Mouse (Mus musculus): ENCODE results near the gene Pigl. TPM values are rescaled to one million over a fixed set of nuclear protein-coding genes. Genes with fewer than 3 reads are reported as not detected.
A peak's percentile ranks its signal among the peaks of the same experiment; 100 is the strongest.

Gene Pigl
- total RNA-seq, 2 experiments from 2014 or later: 2.7 to 3.6 TPM

- intact Hi-C loops (cut with DNase I): no loop called here
- no peak for DNase-seq
These were observed 95.4 kb downstream of the Pigl start for GRCm38 (mm10) chr11:62553633-62554032.

- DNase-seq: no peak
- intact Hi-C loops (cut with DNase I): no loop called here
These were observed 96.0 kb downstream of the Pigl start for GRCm38 (mm10) chr11:62554163-62554855.

- no peak for DNase-seq
- intact Hi-C loops (cut with DNase I): no loop called here
These were observed 96.8 kb downstream of the Pigl start for GRCm38 (mm10) chr11:62554934-62555517.

GRCm38 (mm10) chr11:62555896-62556412 lies 97.7 kb downstream of the Pigl start:
- DNase-seq: peak in 1 of 2 experiments; percentile 26
- intact Hi-C loops (cut with DNase I): loop anchor here (2.0 kb wide), 1 partner anchor 19 kb away; the partner anchor contains the start of gene Trpv2

DNA sequence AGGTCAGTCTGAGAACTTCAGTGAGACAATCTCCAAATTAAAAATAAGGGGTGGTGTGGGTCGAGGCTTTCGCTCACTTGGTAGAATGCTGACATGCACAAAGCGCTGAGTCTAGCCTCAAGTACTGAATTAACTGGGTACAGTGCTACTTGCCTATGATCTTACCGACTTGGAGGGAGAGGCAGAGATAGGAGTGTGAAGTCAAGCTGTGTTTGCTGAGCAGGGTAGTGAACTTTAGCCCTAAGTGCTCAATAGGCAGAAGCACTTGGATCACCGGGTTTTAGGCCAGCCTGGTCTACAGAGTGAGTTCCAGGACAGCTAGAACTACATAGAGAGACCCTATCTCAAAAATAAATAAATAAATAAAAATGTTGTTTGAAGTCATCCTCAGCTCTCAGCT lies 98.9 kb downstream of the Pigl start:
- DNase-seq: no peak
- intact Hi-C loops (cut with DNase I): loop anchor here (2.0 kb wide), 1 partner anchor 18 kb away; the partner anchor contains the start of gene Trpv2

DNA sequence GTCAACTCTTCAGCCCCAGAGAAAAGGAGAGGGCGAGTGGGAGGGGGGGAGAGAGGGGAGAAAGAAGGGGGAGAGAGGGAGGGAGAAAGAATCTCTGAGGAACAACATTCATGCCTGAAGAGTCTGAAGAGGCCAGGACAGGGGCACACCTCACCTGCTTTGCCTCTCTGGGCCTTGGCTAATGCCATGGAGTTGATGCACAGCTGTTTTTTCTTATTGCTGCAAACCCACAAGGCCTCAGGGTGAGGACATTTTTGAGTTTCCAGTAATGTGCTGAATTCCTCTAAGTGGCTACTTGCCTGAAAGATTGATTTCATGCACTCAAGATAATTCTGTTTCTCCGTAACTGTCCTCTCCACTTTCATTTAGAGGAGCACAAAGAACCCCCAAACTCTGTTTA lies 99.9 kb downstream of the Pigl start:
- no peak for DNase-seq
- intact Hi-C loops (cut with DNase I): no loop called here

DNA sequence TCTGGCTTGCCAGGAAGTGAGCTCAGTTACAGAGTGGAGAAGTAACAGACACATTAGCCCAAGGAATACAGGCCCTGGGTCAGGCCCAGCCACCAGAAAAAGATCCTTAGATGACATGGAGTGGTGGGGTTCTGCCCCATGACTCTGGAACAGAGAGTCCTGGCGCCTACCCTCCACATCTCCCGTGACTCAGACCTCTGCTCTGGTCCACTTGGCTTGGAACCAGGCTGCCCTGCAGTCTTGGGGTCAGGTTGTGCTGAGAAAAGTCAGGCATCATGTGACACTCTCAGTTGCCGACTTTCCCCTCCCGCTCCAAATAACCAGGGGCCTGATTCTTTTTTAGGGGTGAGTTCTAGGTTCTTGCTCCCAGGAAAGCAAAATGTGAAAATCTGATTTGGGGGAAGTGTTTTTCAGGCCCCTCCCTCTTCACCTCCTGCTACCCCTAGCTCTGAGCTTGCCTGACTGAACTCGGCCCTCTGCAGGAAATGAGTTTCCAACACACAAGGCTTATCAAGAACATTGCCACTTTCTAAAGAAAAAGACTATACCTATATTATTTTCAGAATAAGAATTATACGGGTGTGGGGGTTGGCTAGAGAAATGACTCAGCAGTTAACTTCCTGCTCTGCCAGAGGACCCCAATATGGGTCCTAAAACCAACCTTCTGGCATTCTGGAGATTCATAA lies 100.8 kb downstream of the Pigl start:
- DNase-seq: peak; percentile 58 to 70
- intact Hi-C loops (cut with DNase I): no loop called here

DNA sequence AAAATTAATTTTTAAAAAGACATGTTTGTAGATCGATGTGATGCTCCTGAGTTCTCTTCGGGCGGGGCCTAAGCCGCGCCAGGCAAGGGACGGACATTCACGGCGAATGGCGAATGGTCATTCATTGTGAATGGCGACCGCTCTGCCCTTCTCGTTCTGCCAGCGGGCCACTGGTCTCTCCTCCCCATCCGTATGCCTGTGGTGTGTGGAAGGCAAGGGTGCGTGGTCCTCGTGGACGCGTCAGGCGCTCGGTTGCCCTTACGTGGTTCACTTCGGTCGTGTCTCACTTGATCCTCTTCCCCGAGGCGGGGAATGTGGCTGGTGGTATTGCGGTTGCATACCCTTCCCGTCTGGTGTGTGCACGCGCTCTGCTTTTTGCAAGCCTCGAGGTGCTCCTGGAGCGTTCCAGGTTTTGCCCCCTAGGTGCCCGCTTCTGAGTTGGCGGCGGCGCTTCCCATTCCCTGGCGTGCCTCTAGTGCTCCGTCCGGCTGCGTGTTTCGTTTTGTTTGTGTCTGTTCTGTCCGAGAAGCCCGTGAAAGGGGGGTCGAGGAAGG lies 102.3 kb downstream of the Pigl start:
- intact Hi-C loops (cut with DNase I): no loop called here
- peak in 1 of 2 experiments; percentile 39 for DNase-seq

- DNase-seq: no peak
- intact Hi-C loops (cut with DNase I): no loop called here
These were observed 105.3 kb downstream of the Pigl start for GRCm38 (mm10) chr11:62563590-62563989.

Other genes with a start within 250 kb of the Pigl start
- gene Adora2b, start 209.5 kb upstream of the Pigl start, total RNA-seq (2021): 1 to 10 TPM in 1 of 2 experiments, under 1 TPM in 1; 0.91 to 1.4 TPM
- 10 to 100 TPM; 14.8 to 15.3 TPM for gene Zswim7, start 177.1 kb upstream of the Pigl start, total RNA-seq (2021)
- 10 to 100 TPM; 35.9 to 39.5 TPM for gene Ttc19, start 177.0 kb upstream of the Pigl start, total RNA-seq (2021)
- 100 to 1,000 TPM; 137 to 148 TPM for gene Ncor1, start 81 bp downstream of the Pigl start, total RNA-seq (2021)
- gene Cenpv, start 80.8 kb downstream of the Pigl start, total RNA-seq (2021): 10 to 100 TPM; 19.3 to 19.8 TPM
- gene Ubb, start 92.7 kb downstream of the Pigl start, total RNA-seq (2021): 100 to 1,000 TPM; 678 to 750 TPM
- gene Trpv2, start 116.0 kb downstream of the Pigl start, total RNA-seq (2021): 1 to 10 TPM; 4.3 to 4.5 TPM
- 10 to 100 TPM; 12.0 to 12.3 TPM for gene Lrrc75a, start 190.1 kb downstream of the Pigl start, total RNA-seq (2021)
- 10 to 100 TPM; 10.8 to 15.8 TPM for gene Mmgt2, start 190.2 kb downstream of the Pigl start, total RNA-seq (2021)

Data from heart, postnatal 10 days (tissue).